Mouse (Mus musculus) kidney, adult 2 months (tissue): ENCODE results near the gene Ndufs7. TPM values are rescaled to one million over a fixed set of nuclear protein-coding genes. Genes with fewer than 3 reads are reported as not detected.
"Not testable (repeated sequence)": the region's sequence is repeated elsewhere in the genome, so short reads cannot be mapped to it uniquely, and the experiment has no call there.

Experiments used
- DNase-seq: peaks from one replicate; pipeline ENCODE4 v3.0.0; 2021
- H3K27ac ChIP-seq: fragments of 200-500 bp; 2 replicates; pipeline ENCODE4 v1.5.1; 2012; ENCODE audit warnings: low read depth, low read length, control low read depth, inconsistent platforms; ENCODE audit not compliant: insufficient read depth
- H3K27me3 ChIP-seq: fragments of 200-500 bp; replicated peaks from 2 replicates; pipeline ENCODE4 v1.6.1; 2012; ENCODE audit warnings: mild to moderate bottlenecking, moderate library complexity, low read length, inconsistent platforms; ENCODE audit not compliant: control insufficient read depth, insufficient read depth
- H3K36me3 ChIP-seq: fragments of 200-500 bp; 2 replicates; pipeline ENCODE4 v1.6.1; 2012; ENCODE audit warnings: mild to moderate bottlenecking, moderate library complexity, low read length, inconsistent platforms; ENCODE audit not compliant: control insufficient read depth, insufficient read depth
- H3K4me1 ChIP-seq: fragments of 200-500 bp; 2 replicates; pipeline ENCODE4 v1.6.1; 2011; ENCODE audit warnings: low read length; ENCODE audit not compliant: control insufficient read depth, insufficient read depth
- H3K4me3 ChIP-seq: fragments of 200-500 bp; 2 replicates; pipeline ENCODE4 v1.5.1; 2011; ENCODE audit warnings: mild to moderate bottlenecking, low read depth, low read length, control low read depth; ENCODE audit not compliant: insufficient read depth
- CTCF ChIP-seq: fragments of 200-500 bp; conservative IDR thresholded peaks from 2 replicates; pipeline ENCODE4 v1.5.1; 2011; ENCODE audit warnings: low read depth, mild to moderate bottlenecking, control low read depth, low read length, moderate library complexity, mixed read lengths; ENCODE audit not compliant: insufficient read depth, insufficient read length
- POLR2A ChIP-seq: fragments of 200-500 bp; IDR thresholded peaks from one replicate; pipeline ENCODE4 v1.6.1; 2011; ENCODE audit warnings: low read depth, low read length, control low read depth
- WGBS: fragments of 180-500 bp; shearing (Covaris S2); methylation state at CpG from one replicate; pipeline ENCODE4 v1.1.7; 2018; 5-methylcytosine and 5-hydroxymethylcytosine counted together
- polyA plus RNA-seq: library from polyadenylated mRNA; depleted of rRNA; stranded (reverse); fragments of >200 nt; gene quantifications from 2 replicates; pipeline ENCODE4 v1.2.3, GENCODE M21; 2012

Gene Ndufs7
- polyA plus RNA-seq, 1 experiment, result 1,001 TPM

GRCm38 (mm10) chr10:80215048-80215772 is 33.7 kb upstream of the Ndufs7 start:
- no peaks in the 10 kb centered on the region for H3K4me1 ChIP-seq
- DNase-seq, result no peak
- no peaks in the 10 kb centered on the region for H3K36me3 ChIP-seq
- H3K27me3 ChIP-seq, result no peaks in the 10 kb centered on the region
- no peak for TF ChIP-seq POLR2A
- TF ChIP-seq CTCF, result no peak
- H3K4me3 ChIP-seq, result no peak overlapping the region
- H3K27ac ChIP-seq, result no peak overlapping the region
- WGBS, result 65% methylated on average over 16 of the region's 16 CpGs

GRCm38 (mm10) chr10:80220676-80221075 is 28.2 kb upstream of the Ndufs7 start:
- 60% methylated on average over 7 of the region's 9 CpGs for WGBS
- H3K4me1 ChIP-seq, result no peaks in the 10 kb centered on the region
- H3K27me3 ChIP-seq, result no peaks in the 10 kb centered on the region
- H3K27ac ChIP-seq, result no peak overlapping the region
- no peak overlapping the region for H3K4me3 ChIP-seq
- no peaks in the 10 kb centered on the region for H3K36me3 ChIP-seq
- TF ChIP-seq POLR2A (no peak), CTCF (no peak)
- DNase-seq, result no peak

GRCm38 (mm10) chr10:80223137-80223536 is 25.8 kb upstream of the Ndufs7 start:
- not testable (repeated sequence) for H3K4me3 ChIP-seq

GRCm38 (mm10) chr10:80226071-80226415 is 22.9 kb upstream of the Ndufs7 start:
- WGBS, result under 1% methylated on average over 14 of the region's 14 CpGs
- Histone ChIP-seq H3K27ac (peak overlapping the region; percentile 92), H3K4me1 (peaks cover 13% of the 10 kb centered on the region), H3K4me3 (peak overlapping the region; percentile 16; the same call in 1 of the 2 replicates), H3K36me3 (no peaks in the 10 kb centered on the region), H3K27me3 (no peaks in the 10 kb centered on the region)
- TF ChIP-seq POLR2A, result no peak
- no peak for DNase-seq

More at GRCm38 (mm10) chr10:80223137-80223536, 25.8 kb upstream of the Ndufs7 start:
- not testable (repeated sequence) for H3K27ac ChIP-seq, H3K27me3 ChIP-seq, DNase-seq, H3K36me3 ChIP-seq
- peaks cover 11% of the 10 kb centered on the region for H3K4me1 ChIP-seq
- WGBS, result 94% methylated on average over 2 of the region's 2 CpGs

- DNase-seq, result peak; percentile 100
- TF ChIP-seq CTCF (peak; percentile 55), POLR2A (no peak)
- H3K27ac ChIP-seq, result peak within 1 kb of the TSS; percentile 92
- peak within 1 kb of the TSS; percentile 87 for H3K4me3 ChIP-seq
- WGBS, result under 1% methylated on average over 75 of the region's 75 CpGs
- peaks cover 13% of the 10 kb centered on the region for H3K4me1 ChIP-seq
- H3K36me3 ChIP-seq, result no peaks in the 10 kb centered on the region
- no peaks in the 10 kb centered on the region for H3K27me3 ChIP-seq
Measured at GRCm38 (mm10) chr10:80226416-80227165, 22.3 kb upstream of the Ndufs7 start, which contains the start of gene Mum1. Gene Mum1 (plus strand): TSS chr10:80226434.

GRCm38 (mm10) chr10:80227166-80227539 is 21.8 kb upstream of the Ndufs7 start:
- no peaks in the 10 kb centered on the region for H3K27me3 ChIP-seq
- TF ChIP-seq CTCF (no peak), POLR2A (no peak)
- 13% methylated on average over 10 of the region's 10 CpGs for WGBS
- H3K4me1 ChIP-seq, result peaks cover 13% of the 10 kb centered on the region
- DNase-seq, result no peak
- peak overlapping the region; percentile 34; the same call in 1 of the 2 replicates for H3K27ac ChIP-seq
- H3K36me3 ChIP-seq, result no peaks in the 10 kb centered on the region
- peak overlapping the region; percentile 87 for H3K4me3 ChIP-seq
